Mouse (Mus musculus) heart, embryonic 14.5 days (tissue): ENCODE measurements around the gene Grik4. TPM values are rescaled to one million over a fixed set of nuclear protein-coding genes. Genes with fewer than 3 reads are reported as not detected.

ENCODE experiments used
- ATAC-seq: fragments of 200-750 bp; cut with Nextera tagmentation; 2 replicates; pipeline ENCODE4 v1.8.0; 2017; ENCODE audit warnings: low read depth, moderate TSS enrichment; ENCODE audit not compliant: insufficient number of reproducible peaks, insufficient read depth, low FRiP score
- H3K27ac ChIP-seq, 2 experiments: fragments of 200-500 bp in 1 of 2; fragments of 300-500 bp in 1 of 2; sonication (generic) in 1 of 2; replicated peaks in 1 of 2; 2 replicates each; pipeline ENCODE4 v1.5.1; 2012 to 2014; ENCODE audit warnings: low read depth in 2 of 2, low read length in 2 of 2, control low read depth in 1 of 2, mild to moderate bottlenecking in 1 of 2, mixed read lengths in 1 of 2; ENCODE audit not compliant: control insufficient read depth in 1 of 2, insufficient read depth in 1 of 2
- H3K27me3 ChIP-seq: fragments of 300-500 bp; sonication (generic); 2 replicates; pipeline ENCODE4 v1.6.1; 2014; ENCODE audit warnings: mild to moderate bottlenecking, low read length, control low read depth; ENCODE audit not compliant: control insufficient read depth, insufficient read depth
- H3K36me3 ChIP-seq: fragments of 300-500 bp; sonication (generic); 2 replicates; pipeline ENCODE4 v1.6.1; 2014; ENCODE audit warnings: mild to moderate bottlenecking, control low read depth, low read length, mixed read lengths; ENCODE audit not compliant: control insufficient read depth, insufficient read depth
- H3K4me1 ChIP-seq, 2 experiments: fragments of 200-500 bp in 1 of 2; fragments of 300-500 bp in 1 of 2; sonication (generic) in 1 of 2; 2 replicates each; pipeline ENCODE4 v1.6.1; 2012 to 2014; ENCODE audit warnings: low read length in 2 of 2, control low read depth in 1 of 2, mixed read lengths in 1 of 2; ENCODE audit not compliant: control insufficient read depth in 2 of 2, insufficient read depth in 2 of 2
- H3K4me2 ChIP-seq: fragments of 300-500 bp; sonication (generic); 2 replicates; pipeline ENCODE4 v1.6.1; 2014; ENCODE audit warnings: mild to moderate bottlenecking, low read length
- H3K4me3 ChIP-seq, 2 experiments: fragments of 200-500 bp in 1 of 2; fragments of 300-500 bp in 1 of 2; sonication (generic) in 1 of 2; 2 replicates each; pipeline ENCODE4 v1.5.1; 2012 to 2014; ENCODE audit warnings: low read length in 2 of 2, mild to moderate bottlenecking in 2 of 2, control low read depth in 1 of 2, low read depth in 1 of 2, moderate library complexity in 1 of 2; ENCODE audit not compliant: control insufficient read depth in 1 of 2, insufficient read depth in 1 of 2
- H3K9ac ChIP-seq: fragments of 300-500 bp; sonication (generic); 2 replicates; pipeline ENCODE4 v1.6.1; 2014; ENCODE audit warnings: mild to moderate bottlenecking, low read length
- H3K9me3 ChIP-seq: fragments of 300-500 bp; sonication (generic); 2 replicates; pipeline ENCODE4 v1.6.1; 2016; ENCODE audit warnings: low read length, control low read depth; ENCODE audit not compliant: control insufficient read depth
- WGBS: fragments of 180-500 bp; shearing (Covaris S2); extraction: QIAGEN DNeasy Blood & Tissue Kit; methylation state at CpG from one replicate; pipeline ENCODE4 v1.1.7; 2014; 5-methylcytosine and 5-hydroxymethylcytosine counted together
- polyA plus RNA-seq: library from polyadenylated mRNA; unstranded; fragments of >200 nt; fragmentation: Nextera tagmentation; extraction: Ambion mirVana; gene quantifications from 2 replicates; pipeline ENCODE4 v1.2.1, GENCODE M21; 2014

Grik4 gene
- polyA plus RNA-seq, 1 experiment from 2014 or later = 0.09 TPM

DNA sequence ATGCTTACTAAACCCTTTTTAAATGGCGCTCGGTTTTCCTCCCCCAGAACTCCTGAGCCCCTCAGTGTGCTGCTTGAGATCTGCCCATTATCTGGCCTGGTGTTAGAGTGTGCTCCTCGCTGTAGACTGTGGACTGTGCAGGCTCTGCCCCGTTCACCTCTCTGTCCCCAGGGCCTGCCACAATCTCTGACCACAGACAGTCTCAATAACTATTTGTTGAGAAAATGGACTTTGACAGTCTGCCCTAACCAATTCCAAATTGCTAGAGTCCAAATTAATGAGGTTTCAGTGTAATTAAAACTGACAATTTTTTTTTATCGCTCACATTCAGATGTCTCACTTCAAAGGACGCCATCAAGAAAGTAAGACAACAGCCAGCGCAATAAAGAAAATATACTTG is 220.2 kb downstream of the Grik4 start:
- no peaks in the 10 kb centered on the region for H3K4me1 ChIP-seq
- H3K36me3 ChIP-seq = no peaks in the 10 kb centered on the region
- no peak for ATAC-seq
- 65% methylated on average over 7 of the region's 7 CpGs for WGBS
- no peak overlapping the region for H3K9ac ChIP-seq
- no peak overlapping the region for H3K4me2 ChIP-seq
- no peaks in the 10 kb centered on the region for H3K27me3 ChIP-seq
- H3K4me3 ChIP-seq = no peak overlapping the region
- H3K9me3 ChIP-seq = no peaks in the 10 kb centered on the region
- no peak overlapping the region for H3K27ac ChIP-seq

GRCm38 (mm10) chr9:42722501-42722900 is 221.8 kb downstream of the Grik4 start:
- WGBS = 47% methylated on average over 4 of the region's 4 CpGs
- H3K27ac ChIP-seq = no peak overlapping the region
- no peak overlapping the region for H3K4me3 ChIP-seq
- no peaks in the 10 kb centered on the region for H3K36me3 ChIP-seq
- H3K9me3 ChIP-seq = no peaks in the 10 kb centered on the region
- ATAC-seq = no peak
- H3K4me2 ChIP-seq = no peak overlapping the region
- H3K9ac ChIP-seq = no peak overlapping the region
- H3K4me1 ChIP-seq = no peaks in the 10 kb centered on the region
- no peaks in the 10 kb centered on the region for H3K27me3 ChIP-seq

DNA sequence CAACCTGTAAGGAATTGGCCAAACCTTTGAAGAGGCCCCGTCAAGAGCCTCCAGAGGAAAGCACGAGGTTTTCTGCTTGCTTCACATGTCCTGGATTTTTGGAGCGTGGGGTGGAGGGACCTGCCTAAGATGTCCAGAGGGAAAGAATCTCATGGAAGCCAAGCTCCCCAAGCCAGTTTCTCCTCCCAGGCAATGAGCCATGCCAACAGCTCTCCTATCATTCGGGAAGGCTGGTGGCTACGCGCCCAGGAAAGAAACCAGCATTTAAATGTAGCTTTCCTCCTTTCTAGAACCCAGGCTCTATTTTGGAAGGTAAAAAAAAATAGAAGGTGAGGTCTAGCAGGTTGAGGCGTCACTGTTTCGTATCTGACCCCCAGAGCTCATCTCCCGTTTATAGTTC is 222.6 kb downstream of the Grik4 start:
- 78% methylated on average over 9 of the region's 9 CpGs for WGBS
- no peak overlapping the region for H3K27ac ChIP-seq
- no peaks in the 10 kb centered on the region for H3K4me1 ChIP-seq
- no peak for ATAC-seq
- no peak overlapping the region for H3K4me3 ChIP-seq
- H3K36me3 ChIP-seq = no peaks in the 10 kb centered on the region
- H3K9me3 ChIP-seq = no peaks in the 10 kb centered on the region
- no peak overlapping the region for H3K4me2 ChIP-seq
- no peaks in the 10 kb centered on the region for H3K27me3 ChIP-seq
- no peak overlapping the region for H3K9ac ChIP-seq

DNA sequence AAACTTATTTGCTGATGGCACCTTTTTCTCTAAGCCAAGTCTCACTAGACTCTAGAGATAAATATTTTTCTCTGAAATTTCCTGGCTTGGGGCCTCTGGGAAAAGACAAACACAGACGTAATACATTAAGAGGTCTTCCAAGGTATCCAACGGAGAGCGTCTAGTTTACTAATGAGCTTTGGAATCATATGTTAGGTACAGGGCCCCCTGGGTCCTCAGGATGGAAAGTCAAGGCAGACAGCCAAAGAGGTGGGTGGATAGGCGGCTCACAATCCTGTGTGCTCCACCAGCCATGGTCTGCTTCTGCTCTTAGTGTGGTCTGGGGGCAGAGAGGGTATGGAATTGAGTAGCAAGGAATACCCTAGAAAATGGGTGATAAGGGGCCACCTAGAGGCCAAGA is 223.1 kb downstream of the Grik4 start:
- H3K9ac ChIP-seq = no peak overlapping the region
- no peak for ATAC-seq
- WGBS = 88% methylated on average over 4 of the region's 4 CpGs

GRCm38 (mm10) chr9:42713912-42714311 is 230.4 kb downstream of the Grik4 start:
- no peak overlapping the region for H3K4me3 ChIP-seq
- no peaks in the 10 kb centered on the region for H3K9me3 ChIP-seq
- WGBS = 71% methylated on average over 8 of the region's 8 CpGs
- no peaks in the 10 kb centered on the region for H3K36me3 ChIP-seq
- no peak overlapping the region for H3K9ac ChIP-seq
- H3K4me2 ChIP-seq = no peak overlapping the region
- ATAC-seq = no peak
- no peaks in the 10 kb centered on the region for H3K4me1 ChIP-seq
- H3K27ac ChIP-seq = no peak overlapping the region
- H3K27me3 ChIP-seq = no peaks in the 10 kb centered on the region

More for the DNA sequence above, 223.1 kb downstream of the Grik4 start:
- H3K4me3 ChIP-seq = no peak overlapping the region
- no peaks in the 10 kb centered on the region for H3K36me3 ChIP-seq
- H3K4me1 ChIP-seq = no peaks in the 10 kb centered on the region
- H3K9me3 ChIP-seq = no peaks in the 10 kb centered on the region
- no peak overlapping the region for H3K27ac ChIP-seq
- H3K27me3 ChIP-seq = no peaks in the 10 kb centered on the region
- no peak overlapping the region for H3K4me2 ChIP-seq

DNA sequence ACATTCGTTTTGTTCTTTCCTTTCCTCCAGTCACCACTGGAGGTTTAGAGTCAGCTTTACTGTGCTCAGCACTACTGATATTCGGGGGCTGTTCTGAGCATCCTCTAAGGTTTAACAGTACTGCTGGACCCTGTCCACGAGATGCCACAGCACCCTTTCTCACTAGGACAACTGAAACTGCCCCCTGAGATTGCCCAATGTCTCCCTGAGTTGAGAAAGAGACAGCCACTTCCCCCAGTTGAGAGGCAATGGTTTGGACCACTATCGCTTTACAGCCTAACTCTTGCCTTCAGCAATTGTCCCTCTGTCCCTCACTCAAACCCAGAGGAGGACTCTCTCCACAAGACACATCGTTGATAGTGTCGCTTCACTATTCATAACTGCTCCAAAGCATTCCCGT is 238.4 kb downstream of the Grik4 start:
- Histone ChIP-seq H3K36me3 (no peaks in the 10 kb centered on the region), H3K9ac (no peak overlapping the region), H3K4me1 (peaks cover 0 to 5% of the 10 kb centered on the region in 2 experiments; a peak in 1 of 4 replicates), H3K27me3 (peaks cover 7% of the 10 kb centered on the region; the same call in 1 of the 2 replicates), H3K9me3 (no peaks in the 10 kb centered on the region), H3K4me2 (no peak overlapping the region), H3K4me3 (no peak overlapping the region), H3K27ac (no peak overlapping the region)
- 74% methylated on average over 7 of the region's 7 CpGs for WGBS
- no peak for ATAC-seq

- Histone ChIP-seq H3K4me2 (peak overlapping the region; percentile 14; the same call in 1 of the 2 replicates), H3K4me1 (peaks cover 0 to 5% of the 10 kb centered on the region in 2 experiments; a peak in 1 of 4 replicates), H3K9me3 (no peaks in the 10 kb centered on the region), H3K27ac (no peak overlapping the region), H3K9ac (no peak overlapping the region), H3K36me3 (no peaks in the 10 kb centered on the region), H3K4me3 (no peak overlapping the region), H3K27me3 (peaks cover 7% of the 10 kb centered on the region; the same call in 1 of the 2 replicates)
- WGBS = 55% methylated on average over 8 of the region's 8 CpGs
- ATAC-seq = no peak
Measured at GRCm38 (mm10) chr9:42703191-42703854, 241.0 kb downstream of the Grik4 start.
